Mouse (Mus musculus) neutrophil, adult 5-6 weeks (primary cell): ENCODE data around the gene Rasgef1b. TPM values are rescaled to one million over a fixed set of nuclear protein-coding genes. Genes with fewer than 3 reads are reported as not detected.
A peak's percentile ranks its signal among the peaks of the same experiment; 100 is the strongest.

Experiments used
- ATAC-seq: fragments of 151-379, 151-347 bp; 2 replicates; pipeline ENCODE4 v1.8.0; 2017; ENCODE audit warnings: mild to moderate bottlenecking, moderate TSS enrichment; ENCODE audit not compliant: insufficient number of reproducible peaks, poor library complexity, low FRiP score, severe bottlenecking; ENCODE audit errors: extremely low read depth
- total RNA-seq: library from RNA; stranded (forward); fragments of 200-1000 nt; gene quantifications from 2 replicates; pipeline ENCODE4 v1.2.3, GENCODE M21; 2017

Rasgef1b gene
- total RNA-seq, 1 experiment from 2014 or later = 48.2 TPM

- no peak for ATAC-seq
These were observed 467.6 kb downstream of the Rasgef1b start for GRCm38 (mm10) chr5:99261121-99261724.

DNA sequence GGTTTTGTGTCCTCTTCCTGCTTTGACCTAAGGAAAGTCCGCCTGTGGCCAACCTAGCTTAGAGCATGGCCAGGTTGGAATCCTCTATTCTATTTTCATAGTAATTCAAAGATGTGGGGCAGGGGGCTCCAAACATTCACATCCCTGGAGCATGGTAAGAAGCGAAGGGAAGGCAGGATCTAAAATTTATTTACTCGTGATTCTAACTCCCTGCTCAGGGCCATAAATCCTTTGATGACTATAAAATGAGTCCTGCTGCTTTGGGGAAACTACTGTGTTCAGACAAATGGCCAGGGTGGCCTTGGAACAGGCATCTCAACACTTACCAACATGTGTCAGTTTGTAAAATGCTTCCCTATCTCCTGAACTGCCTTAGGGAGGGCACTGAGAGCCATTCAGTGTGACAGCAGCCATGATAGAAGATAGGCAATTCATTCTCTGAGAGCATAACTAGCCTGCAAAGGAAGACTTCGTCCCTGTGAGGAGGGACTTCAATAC lies 470.8 kb downstream of the Rasgef1b start:
- ATAC-seq = no peak

DNA sequence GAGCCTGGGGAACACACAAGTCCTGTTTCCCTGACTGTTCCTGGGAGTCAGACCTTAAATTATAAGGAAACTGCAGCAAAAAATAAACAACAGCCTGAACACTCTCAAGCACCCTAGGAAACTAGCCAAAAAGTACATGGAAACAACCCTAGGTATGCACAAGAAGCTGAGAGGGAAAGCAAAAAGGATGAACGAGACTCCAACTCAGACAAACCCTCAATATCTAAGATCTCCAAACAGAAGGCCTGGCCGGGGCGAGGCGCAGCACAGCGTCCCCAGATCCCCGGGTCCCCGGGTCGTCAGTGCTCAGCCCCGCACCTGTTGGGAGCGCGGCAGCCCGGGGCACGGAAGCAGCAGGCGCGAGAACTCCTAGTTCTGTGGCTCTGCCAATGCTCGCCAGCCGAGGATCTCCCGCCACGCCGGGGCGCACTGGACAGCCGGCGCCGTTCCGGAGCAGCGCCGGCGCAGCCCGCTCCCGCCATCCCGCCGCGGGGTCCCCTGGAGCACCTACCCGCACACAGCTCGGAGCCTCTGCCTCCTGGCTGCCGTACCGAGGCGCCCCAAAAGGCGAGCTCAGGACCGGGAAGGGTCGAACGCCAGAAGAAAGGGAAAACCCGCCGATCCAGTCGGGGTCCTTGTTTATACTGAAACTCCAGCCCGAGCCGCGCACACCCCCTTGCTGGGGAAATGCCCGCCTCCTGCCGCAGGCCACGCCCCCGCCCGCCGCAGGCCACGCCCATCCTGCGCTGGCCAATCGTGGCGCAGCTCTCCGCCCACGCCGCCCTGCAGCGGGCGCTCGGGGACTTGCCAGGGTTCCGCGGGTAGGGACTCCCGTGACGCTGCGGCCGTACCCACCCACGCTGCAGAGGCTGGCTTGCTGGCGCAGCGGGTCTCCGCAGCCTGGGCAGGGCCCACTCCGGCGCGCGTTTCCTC lies 476.4 kb downstream of the Rasgef1b start:
- peak; percentile 77 for ATAC-seq

GRCm38 (mm10) chr5:99251379-99252202 lies 477.3 kb downstream of the Rasgef1b start:
- no peak for ATAC-seq

GRCm38 (mm10) chr5:99250820-99251219 lies 478.0 kb downstream of the Rasgef1b start:
- ATAC-seq = no peak

DNA sequence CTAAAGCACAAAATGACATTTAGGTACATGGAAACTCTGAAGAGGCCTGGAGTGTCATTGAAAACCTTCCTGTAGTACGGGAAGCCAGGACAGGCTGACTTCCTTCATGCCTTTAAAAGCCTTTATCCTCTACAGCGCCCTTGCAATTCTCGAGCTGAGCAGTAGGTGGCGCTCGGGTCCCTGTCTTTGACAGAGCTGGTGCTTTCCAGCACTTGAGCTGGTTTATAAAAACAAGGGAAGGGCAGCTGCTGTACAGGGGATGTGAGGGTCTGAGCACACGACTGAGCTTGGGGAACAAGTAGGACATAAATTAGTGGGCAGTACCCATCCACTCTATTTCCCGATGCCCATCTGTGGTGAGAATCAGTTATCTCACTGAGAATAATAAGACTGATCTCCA lies 480.4 kb downstream of the Rasgef1b start:
- peak; percentile 53 for ATAC-seq

DNA sequence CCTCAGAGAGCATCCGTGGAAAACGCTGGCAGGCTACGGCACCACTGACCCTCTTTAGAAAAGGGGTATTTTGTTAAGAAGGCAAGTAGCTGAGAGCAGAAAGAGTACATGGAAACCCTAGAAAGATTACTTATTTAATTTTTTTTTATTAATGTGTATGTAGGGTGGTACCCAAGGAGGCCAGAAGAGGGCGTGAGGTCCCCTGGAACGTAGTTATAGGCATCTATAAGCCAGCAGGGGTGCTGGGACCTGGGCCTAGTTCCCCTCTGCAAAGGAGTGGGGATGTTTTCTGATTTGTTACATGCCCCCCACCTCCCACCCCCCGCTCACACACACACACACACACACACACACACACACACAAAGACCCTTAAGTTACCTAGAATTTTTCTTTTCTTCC lies 480.9 kb downstream of the Rasgef1b start:
- ATAC-seq = no peak

DNA sequence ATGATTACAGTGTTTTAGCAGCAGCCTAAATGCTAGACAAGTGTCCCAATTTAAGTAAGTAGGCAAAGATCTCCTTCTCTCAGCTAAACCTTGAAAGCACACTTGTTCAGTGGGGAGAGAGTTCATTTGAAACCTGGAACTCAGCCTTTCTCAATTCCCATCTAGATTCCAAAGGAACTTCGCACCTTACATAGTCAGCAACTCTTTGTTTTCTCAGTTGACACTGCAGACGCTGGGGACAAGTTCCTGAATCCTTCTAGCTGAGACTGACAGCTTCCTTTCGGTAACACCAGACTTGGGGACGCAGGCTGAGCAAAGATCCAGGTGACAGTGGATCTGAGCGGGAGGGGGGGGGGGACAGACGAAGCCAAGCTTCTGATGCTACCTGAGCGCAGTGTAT lies 481.4 kb downstream of the Rasgef1b start:
- ATAC-seq = no peak

DNA sequence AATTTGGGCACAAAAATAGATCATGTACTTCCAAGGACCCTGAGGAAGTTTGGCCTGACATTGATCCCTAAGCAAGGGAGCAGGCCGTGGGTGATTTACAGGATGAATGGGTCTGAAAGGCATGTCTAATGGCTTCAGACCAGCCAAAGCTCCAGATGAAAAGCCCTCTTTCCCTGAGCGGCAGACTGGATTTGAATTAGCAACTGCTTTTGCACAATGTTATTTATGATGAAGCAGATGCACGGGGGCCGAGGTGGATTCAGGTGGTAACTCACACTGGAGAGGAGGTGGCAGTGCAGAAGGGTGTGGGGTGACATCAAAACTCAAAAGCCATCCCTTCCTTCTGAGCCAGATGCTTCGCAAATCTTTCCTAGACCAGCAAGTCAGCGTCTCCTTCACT lies 481.9 kb downstream of the Rasgef1b start:
- ATAC-seq = no peak

DNA sequence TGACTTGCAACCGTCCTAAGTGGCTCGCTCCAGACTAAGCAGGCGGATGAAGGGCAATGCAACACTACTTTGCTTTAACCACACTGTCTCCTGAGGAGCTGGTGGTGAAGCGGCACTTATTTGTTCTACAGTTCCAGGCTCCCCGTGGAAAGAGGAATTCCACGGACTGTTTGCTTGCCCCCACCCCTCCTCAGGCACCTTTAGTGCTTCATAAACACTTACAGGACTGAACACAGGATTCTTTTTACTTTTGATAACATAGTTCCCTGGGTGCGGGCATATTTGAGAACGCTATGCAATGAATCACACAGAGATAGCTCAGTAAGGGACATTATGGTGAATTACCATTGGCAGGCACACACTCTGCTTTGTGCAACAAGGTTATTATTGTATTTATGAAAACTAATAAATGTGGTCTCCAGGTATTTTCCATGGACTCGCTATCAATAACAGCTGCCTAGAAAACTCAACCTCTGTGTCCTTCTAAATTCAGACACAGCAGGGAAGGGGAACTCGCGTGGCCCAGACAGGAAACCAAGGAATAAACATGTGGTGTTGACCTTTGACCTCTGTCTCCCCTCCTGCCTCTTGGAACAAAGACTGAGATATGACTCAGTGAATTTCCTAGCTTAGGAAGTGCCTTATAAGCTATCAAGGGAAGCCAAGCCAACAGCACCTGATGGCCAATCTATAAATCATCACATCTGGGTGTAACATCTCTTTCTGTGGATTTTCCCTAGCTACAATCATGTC lies 486.7 kb downstream of the Rasgef1b start:
- ATAC-seq = no peak

GRCm38 (mm10) chr5:99240501-99240900 lies 488.4 kb downstream of the Rasgef1b start:
- ATAC-seq = no peak

- ATAC-seq = no peak
These were observed 489.2 kb downstream of the Rasgef1b start for GRCm38 (mm10) chr5:99239677-99240076.

DNA sequence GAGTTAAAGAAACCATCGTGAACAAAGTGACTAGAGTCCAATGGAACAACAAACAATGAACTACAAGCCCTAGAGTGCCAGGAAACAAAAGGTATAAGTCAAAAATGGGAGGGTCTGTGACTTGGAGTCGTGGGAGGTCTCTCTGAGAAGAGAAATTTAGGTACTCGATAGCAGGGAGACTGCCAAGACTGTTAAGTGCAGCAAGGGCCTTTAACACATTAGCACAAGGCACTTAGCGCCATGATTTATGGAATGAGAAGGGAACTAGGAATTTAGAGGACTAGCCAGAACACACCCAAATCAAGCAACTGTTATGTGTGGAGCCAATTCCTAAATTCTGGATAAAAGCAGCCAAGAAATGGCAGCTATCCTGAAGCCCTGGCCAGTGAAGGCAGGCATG lies 490.7 kb downstream of the Rasgef1b start:
- ATAC-seq = no peak

DNA sequence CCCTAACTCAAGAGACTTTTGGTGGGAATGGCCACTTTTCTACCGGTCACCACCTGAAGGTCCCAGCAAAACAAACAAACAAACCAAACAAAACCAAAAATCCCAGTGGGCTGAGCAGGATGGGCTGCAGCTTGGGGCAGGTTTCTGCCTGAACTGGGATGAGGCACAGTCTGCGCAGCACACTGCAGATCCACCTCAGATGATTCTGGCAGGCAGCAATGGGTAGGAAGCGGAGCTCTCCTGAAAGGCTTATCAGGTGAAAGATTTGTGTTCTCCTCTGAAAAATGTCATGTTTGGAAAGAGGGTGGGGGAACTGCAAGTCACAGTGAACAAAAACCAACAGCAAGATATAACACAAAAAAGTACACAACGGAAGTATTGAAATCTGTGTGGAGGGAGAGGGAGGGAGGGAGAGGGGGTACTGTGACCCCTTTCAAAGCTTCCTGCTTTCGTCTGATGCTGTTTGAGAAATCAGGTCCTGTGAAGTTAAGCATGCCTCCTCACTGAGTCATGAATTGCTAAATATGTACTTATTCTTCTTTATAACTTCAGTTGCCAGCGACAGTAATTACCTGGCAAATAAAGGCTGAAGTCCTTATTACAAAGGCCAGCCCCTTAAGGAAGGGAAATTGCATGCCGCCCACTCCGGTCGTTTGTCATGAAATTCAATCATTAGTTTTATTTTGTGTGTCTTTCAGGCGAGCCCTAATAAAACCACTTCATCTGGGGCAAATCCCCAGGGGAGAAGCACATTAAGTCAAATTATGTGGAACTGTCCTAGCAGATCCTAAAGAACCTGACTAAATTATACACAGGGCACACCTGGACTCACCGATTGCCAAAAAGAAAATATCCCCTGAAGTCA lies 491.7 kb downstream of the Rasgef1b start:
- ATAC-seq = no peak

DNA sequence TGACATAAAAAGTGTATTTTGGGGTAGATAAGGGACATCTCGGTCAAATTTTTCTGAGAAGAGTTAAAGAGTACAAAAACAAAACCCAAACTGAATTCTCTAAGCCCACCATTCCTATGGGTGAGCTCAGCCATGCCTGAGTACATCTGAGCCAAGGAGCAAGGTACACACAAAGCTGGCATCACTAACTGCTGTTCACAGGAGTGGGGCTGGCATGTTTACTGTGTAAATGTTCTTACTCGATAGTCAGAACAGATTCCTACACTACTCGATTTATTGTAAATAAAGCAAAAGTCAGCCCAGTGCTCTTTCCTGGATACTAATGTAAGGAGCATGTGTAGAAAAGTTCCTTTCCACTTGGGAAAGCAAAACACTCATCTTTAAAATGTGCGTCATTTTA lies 492.4 kb downstream of the Rasgef1b start:
- no peak for ATAC-seq

GRCm38 (mm10) chr5:99234275-99234674 lies 494.6 kb downstream of the Rasgef1b start:
- ATAC-seq = no peak

- no peak for ATAC-seq
These were observed 495.7 kb downstream of the Rasgef1b start for GRCm38 (mm10) chr5:99233176-99233575.

- ATAC-seq = no peak
These were observed 496.5 kb downstream of the Rasgef1b start for GRCm38 (mm10) chr5:99232410-99232809.
